Mouse (Mus musculus) limb, embryonic 11.5 days (tissue): ENCODE results near the gene Slc9a3r2. TPM values are rescaled to one million over a fixed set of nuclear protein-coding genes. Genes with fewer than 3 reads are reported as not detected.

Experiments used
- ATAC-seq: fragments of 200-750 bp; cut with Nextera tagmentation; 2 replicates; pipeline ENCODE4 v1.8.0; 2017; ENCODE audit warnings: low read depth; ENCODE audit not compliant: insufficient number of reproducible peaks, low FRiP score, low TSS enrichment
- DNase-seq: peaks from one replicate; pipeline ENCODE4 v3.0.0-alpha.2; 2015; ENCODE audit warnings: low spot score
- H3K27ac ChIP-seq: fragments of 300-500 bp; sonication (generic); replicated peaks from 2 replicates; pipeline ENCODE4 v1.5.1; 2014; ENCODE audit warnings: low read depth, mild to moderate bottlenecking, low read length
- H3K27me3 ChIP-seq: fragments of 300-500 bp; sonication (generic); 2 replicates; pipeline ENCODE4 v1.6.1; 2014; ENCODE audit warnings: mild to moderate bottlenecking, low read length, mixed read lengths; ENCODE audit not compliant: control insufficient read depth, insufficient read depth
- H3K36me3 ChIP-seq: fragments of 300-500 bp; sonication (generic); 2 replicates; pipeline ENCODE4 v1.6.1; 2014; ENCODE audit warnings: mild to moderate bottlenecking, low read length, moderate library complexity, mixed read lengths; ENCODE audit not compliant: control insufficient read depth, insufficient read depth
- H3K4me1 ChIP-seq: fragments of 300-500 bp; sonication (generic); 2 replicates; pipeline ENCODE4 v1.6.1; 2014; ENCODE audit warnings: low read length, mixed read lengths; ENCODE audit not compliant: control insufficient read depth, insufficient read depth
- H3K4me2 ChIP-seq: fragments of 300-500 bp; sonication (generic); 2 replicates; pipeline ENCODE4 v1.6.1; 2014; ENCODE audit warnings: low read depth, mild to moderate bottlenecking, moderate library complexity; ENCODE audit not compliant: severe bottlenecking
- H3K4me3 ChIP-seq: fragments of 300-500 bp; sonication (generic); 2 replicates; pipeline ENCODE4 v1.5.1; 2014; ENCODE audit warnings: low read depth, low read length
- H3K9ac ChIP-seq: fragments of 300-500 bp; sonication (generic); 2 replicates; pipeline ENCODE4 v1.6.1; 2014; ENCODE audit warnings: mild to moderate bottlenecking, low read length
- H3K9me3 ChIP-seq: fragments of 300-500 bp; sonication (generic); 2 replicates; pipeline ENCODE4 v1.6.1; 2016; ENCODE audit warnings: low read length; ENCODE audit not compliant: control insufficient read depth
- WGBS: fragments of 180-500 bp; shearing (Covaris S2); extraction: QIAGEN DNeasy Blood & Tissue Kit; methylation state at CpG from one replicate; pipeline ENCODE4 v1.1.7; 2014; 5-methylcytosine and 5-hydroxymethylcytosine counted together
- polyA plus RNA-seq: library from polyadenylated mRNA; unstranded; fragments of >200 nt; fragmentation: Nextera tagmentation; extraction: Ambion mirVana; gene quantifications from 2 replicates; pipeline ENCODE4 v1.2.1, GENCODE M21; 2014

Gene Slc9a3r2
- polyA plus RNA-seq, 1 experiment from 2014 or later: 60.4 TPM

GRCm38 (mm10) chr17:24645916-24646315 lies 4.2 kb downstream of the Slc9a3r2 start:
- H3K4me1 ChIP-seq: peaks cover 26% of the 10 kb centered on the region

GRCm38 (mm10) chr17:24644875-24645721 lies 5.0 kb downstream of the Slc9a3r2 start:
- peaks cover 8% of the 10 kb centered on the region for H3K36me3 ChIP-seq
- H3K27ac ChIP-seq: no peak overlapping the region
- H3K9me3 ChIP-seq: no peaks in the 10 kb centered on the region
- no peak overlapping the region for H3K4me2 ChIP-seq
- WGBS: 82% methylated on average over 9 of the region's 9 CpGs
- no peak for ATAC-seq
- peaks cover 27% of the 10 kb centered on the region for H3K4me1 ChIP-seq
- no peak overlapping the region for H3K4me3 ChIP-seq
- H3K9ac ChIP-seq: no peak overlapping the region
- DNase-seq: no peak
- no peaks in the 10 kb centered on the region for H3K27me3 ChIP-seq

More at GRCm38 (mm10) chr17:24645916-24646315, 4.2 kb downstream of the Slc9a3r2 start:
- no peak overlapping the region for H3K4me3 ChIP-seq
- H3K27ac ChIP-seq: no peak overlapping the region
- no peak overlapping the region for H3K9ac ChIP-seq
- DNase-seq: no peak
- no peaks in the 10 kb centered on the region for H3K9me3 ChIP-seq
- H3K27me3 ChIP-seq: no peaks in the 10 kb centered on the region
- peaks cover 6% of the 10 kb centered on the region; the same call in 1 of the 2 replicates for H3K36me3 ChIP-seq
- H3K4me2 ChIP-seq: no peak overlapping the region
- ATAC-seq: no peak
- 89% methylated on average over 3 of the region's 3 CpGs for WGBS

GRCm38 (mm10) chr17:24644030-24644715 lies 6.0 kb downstream of the Slc9a3r2 start:
- DNase-seq (no peak), ATAC-seq (no peak)
- Histone ChIP-seq H3K27me3 (no peaks in the 10 kb centered on the region), H3K4me1 (peaks cover 30% of the 10 kb centered on the region), H3K4me2 (no peak overlapping the region), H3K27ac (0 out of 2 replicates have a peak overlapping the region, but pooled peaks have one; percentile 22), H3K9ac (0 out of 2 replicates have a peak overlapping the region, but pooled peaks have one; percentile 39), H3K4me3 (no peak overlapping the region), H3K9me3 (no peaks in the 10 kb centered on the region), H3K36me3 (peaks cover 10% of the 10 kb centered on the region)
- 45% methylated on average over 7 of the region's 7 CpGs for WGBS

- H3K36me3 ChIP-seq: peaks cover 10% of the 10 kb centered on the region
- 62% methylated on average over 6 of the region's 6 CpGs for WGBS
Observed at GRCm38 (mm10) chr17:24642791-24643343, 7.3 kb downstream of the Slc9a3r2 start.

GRCm38 (mm10) chr17:24641944-24642343 lies 8.2 kb downstream of the Slc9a3r2 start:
- Histone ChIP-seq H3K9me3 (no peaks in the 10 kb centered on the region), H3K36me3 (peaks cover 10% of the 10 kb centered on the region), H3K9ac (no peak overlapping the region), H3K4me1 (peaks cover 35% of the 10 kb centered on the region), H3K4me2 (no peak overlapping the region), H3K27ac (no peak overlapping the region), H3K4me3 (no peak overlapping the region), H3K27me3 (no peaks in the 10 kb centered on the region)
- ATAC-seq: no peak
- DNase-seq: no peak
- 94% methylated on average over 14 of the region's 14 CpGs for WGBS

More at GRCm38 (mm10) chr17:24642791-24643343, 7.3 kb downstream of the Slc9a3r2 start:
- Histone ChIP-seq H3K27ac (no peak overlapping the region), H3K9ac (no peak overlapping the region), H3K27me3 (no peaks in the 10 kb centered on the region), H3K4me1 (peaks cover 35% of the 10 kb centered on the region), H3K4me2 (no peak overlapping the region), H3K4me3 (no peak overlapping the region), H3K9me3 (no peaks in the 10 kb centered on the region)
- DNase-seq (no peak), ATAC-seq (no peak)

GRCm38 (mm10) chr17:24640581-24640980 lies 9.5 kb downstream of the Slc9a3r2 start:
- 92% methylated on average over 15 of the region's 15 CpGs for WGBS
- ATAC-seq: no peak
- no peaks in the 10 kb centered on the region for H3K27me3 ChIP-seq
- H3K36me3 ChIP-seq: peaks cover 10% of the 10 kb centered on the region
- no peak overlapping the region for H3K4me2 ChIP-seq
- H3K9ac ChIP-seq: no peak overlapping the region
- no peaks in the 10 kb centered on the region for H3K9me3 ChIP-seq
- peaks cover 35% of the 10 kb centered on the region for H3K4me1 ChIP-seq
- peak overlapping the region; percentile 97 for H3K27ac ChIP-seq
- no peak overlapping the region for H3K4me3 ChIP-seq
- DNase-seq: no peak

- H3K27ac ChIP-seq: peak overlapping the region; percentile 97
- ATAC-seq (no peak), DNase-seq (no peak)
- H3K4me1 ChIP-seq: peaks cover 35% of the 10 kb centered on the region
- H3K9ac ChIP-seq: peak overlapping the region; percentile 47; the same call in 1 of the 2 replicates
- no peak overlapping the region for H3K4me3 ChIP-seq
- peak overlapping the region; percentile 25; the same call in 1 of the 2 replicates for H3K4me2 ChIP-seq
- H3K9me3 ChIP-seq: no peaks in the 10 kb centered on the region
- WGBS: 84% methylated on average over 7 of the region's 7 CpGs
- peaks cover 8% of the 10 kb centered on the region for H3K36me3 ChIP-seq
- H3K27me3 ChIP-seq: no peaks in the 10 kb centered on the region
Observed at GRCm38 (mm10) chr17:24640119-24640518, 10.0 kb downstream of the Slc9a3r2 start.

- Histone ChIP-seq H3K9ac (peak overlapping the region; percentile 57), H3K27me3 (no peaks in the 10 kb centered on the region), H3K36me3 (peaks cover 8% of the 10 kb centered on the region), H3K4me1 (peaks cover 31% of the 10 kb centered on the region), H3K4me3 (no peak overlapping the region), H3K9me3 (no peaks in the 10 kb centered on the region), H3K27ac (peak overlapping the region; percentile 97), H3K4me2 (peak overlapping the region; percentile 25; the same call in 1 of the 2 replicates)
- peak; percentile 85 for DNase-seq
- ATAC-seq: peak; percentile 74
- 19% methylated on average over 5 of the region's 5 CpGs for WGBS
Observed at GRCm38 (mm10) chr17:24639571-24639988, 10.5 kb downstream of the Slc9a3r2 start.
